Mouse (Mus musculus) forebrain, embryonic 12.5 days (tissue): ENCODE measurements around the gene Rprml. TPM values are rescaled to one million over a fixed set of nuclear protein-coding genes. Genes with fewer than 3 reads are reported as not detected.
A peak's percentile ranks its signal among the peaks of the same experiment; 100 is the strongest.

Experiments used
- ATAC-seq: fragments of 200-750 bp; cut with Nextera tagmentation; 2 replicates; pipeline ENCODE4 v1.8.0; 2017; ENCODE audit warnings: moderate TSS enrichment; ENCODE audit not compliant: low FRiP score
- H3K27ac ChIP-seq: fragments of 300-500 bp; sonication (generic); 2 replicates; pipeline ENCODE4 v1.5.1; 2016; ENCODE audit warnings: mild to moderate bottlenecking
- H3K27me3 ChIP-seq: fragments of 300-500 bp; sonication (generic); 2 replicates; pipeline ENCODE4 v1.6.1; 2016; ENCODE audit warnings: mild to moderate bottlenecking
- H3K36me3 ChIP-seq: fragments of 300-500 bp; sonication (generic); replicated peaks from 2 replicates; pipeline ENCODE4 v1.6.1; 2016; ENCODE audit warnings: mild to moderate bottlenecking
- H3K4me1 ChIP-seq: fragments of 300-500 bp; sonication (generic); 2 replicates; pipeline ENCODE4 v1.6.1; 2016
- H3K4me2 ChIP-seq: fragments of 300-500 bp; sonication (generic); 2 replicates; pipeline ENCODE4 v1.6.1; 2016; ENCODE audit warnings: mild to moderate bottlenecking, moderate library complexity
- H3K4me3 ChIP-seq: fragments of 300-500 bp; sonication (generic); replicated peaks from 2 replicates; pipeline ENCODE4 v1.5.1; 2016; ENCODE audit warnings: mild to moderate bottlenecking
- H3K9ac ChIP-seq: fragments of 300-500 bp; sonication (generic); 2 replicates; pipeline ENCODE4 v1.6.1; 2016; ENCODE audit warnings: mild to moderate bottlenecking
- H3K9me3 ChIP-seq: fragments of 300-500 bp; sonication (generic); 2 replicates; pipeline ENCODE4 v1.6.1; 2016
- WGBS: fragments of 180-500 bp; shearing (Covaris S2); methylation state at CpG from one replicate; pipeline ENCODE4 v1.1.7; 2016; 5-methylcytosine and 5-hydroxymethylcytosine counted together
- polyA plus RNA-seq: library from polyadenylated mRNA; unstranded; fragments of >200 nt; fragmentation: Nextera tagmentation; extraction: Ambion mirVana; gene quantifications from 2 replicates; pipeline ENCODE4 v1.2.1, GENCODE M21; 2016

Rprml gene
- polyA plus RNA-seq, result not detected in 2 replicates

GRCm38 (mm10) chr11:103649301-103649982 is at the start of gene Rprml:
Rprml (plus strand) TSS chr11:103649570.
- under 1% methylated on average over 61 of the region's 71 CpGs for WGBS
- peak within 1 kb of the TSS; percentile 34 for H3K4me3 ChIP-seq
- peak within 1 kb of the TSS; percentile 50 for H3K4me2 ChIP-seq
- H3K36me3 ChIP-seq, result no peaks in the 10 kb centered on the region
- peaks cover 94% of the 10 kb centered on the region for H3K27me3 ChIP-seq
- ATAC-seq, result no peak
- H3K27ac ChIP-seq, result no peak within 1 kb of the TSS
- H3K9ac ChIP-seq, result no peak within 1 kb of the TSS
- peaks cover 14% of the 10 kb centered on the region for H3K4me1 ChIP-seq
- no peaks in the 10 kb centered on the region for H3K9me3 ChIP-seq

DNA sequence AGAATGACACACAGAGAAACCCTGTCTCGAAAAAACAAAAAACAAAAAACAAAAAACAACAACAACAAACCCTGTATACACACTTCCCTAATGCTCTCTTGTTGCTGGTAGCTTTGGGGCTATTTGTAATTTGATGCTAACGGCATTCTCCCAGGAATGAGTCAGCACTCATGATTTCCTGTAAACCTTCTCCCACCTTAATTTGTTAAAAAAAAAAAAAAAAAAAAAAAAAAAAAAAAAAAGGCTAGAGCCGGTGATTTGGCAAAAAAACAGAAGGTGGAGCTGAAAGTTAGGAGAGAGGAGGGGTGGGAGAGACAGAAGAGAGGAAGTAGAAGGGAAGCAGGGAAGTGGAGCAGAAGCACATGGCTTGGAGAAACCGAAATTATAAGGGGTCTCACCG is 42.8 kb upstream of the Rprml start:
- no peaks in the 10 kb centered on the region for H3K9me3 ChIP-seq
- no peak for ATAC-seq
- no peak overlapping the region for H3K27ac ChIP-seq
- H3K36me3 ChIP-seq, result no peaks in the 10 kb centered on the region
- H3K4me2 ChIP-seq, result no peak overlapping the region
- H3K4me1 ChIP-seq, result no peaks in the 10 kb centered on the region
- WGBS, result 73% methylated on average over 5 of the region's 5 CpGs
- H3K4me3 ChIP-seq, result no peak overlapping the region
- H3K27me3 ChIP-seq, result no peaks in the 10 kb centered on the region
- no peak overlapping the region for H3K9ac ChIP-seq

- 89% methylated on average over 2 of the region's 2 CpGs for WGBS
Observed at GRCm38 (mm10) chr11:103610772-103611171, 38.6 kb upstream of the Rprml start.

DNA sequence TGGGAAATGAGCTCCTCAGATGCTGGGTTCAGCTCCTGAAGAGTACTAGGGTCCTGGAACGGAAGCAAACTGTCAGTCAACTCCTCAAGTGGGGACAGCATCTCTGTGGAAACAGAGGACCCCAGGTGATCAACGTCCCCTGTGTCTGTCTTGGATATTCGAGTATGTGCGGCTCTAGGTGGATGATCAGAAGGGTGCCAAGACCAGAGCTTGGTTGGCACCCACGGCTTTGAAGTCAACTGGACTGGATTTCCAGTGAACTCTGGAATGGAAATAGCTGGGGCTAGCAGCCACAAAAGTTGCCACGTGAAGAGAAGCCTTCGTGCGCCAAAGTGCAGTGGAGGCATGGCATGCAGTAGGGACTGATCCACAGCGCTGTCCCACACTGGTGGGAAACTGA is 28.3 kb upstream of the Rprml start, which contains the start of gene Gm884:
Gene Gm884 (minus strand): TSS at position 101 of the 400 bp plus-strand sequence.
- Histone ChIP-seq H3K27ac (no peak within 1 kb of the TSS), H3K27me3 (no peaks in the 10 kb centered on the region)
- 81% methylated on average over 9 of the region's 9 CpGs for WGBS

More at GRCm38 (mm10) chr11:103610772-103611171, 38.6 kb upstream of the Rprml start:
- no peak overlapping the region for H3K4me3 ChIP-seq
- H3K36me3 ChIP-seq, result no peaks in the 10 kb centered on the region
- H3K4me2 ChIP-seq, result no peak overlapping the region
- no peak for ATAC-seq
- no peaks in the 10 kb centered on the region for H3K9me3 ChIP-seq
- H3K27me3 ChIP-seq, result no peaks in the 10 kb centered on the region
- H3K4me1 ChIP-seq, result no peaks in the 10 kb centered on the region
- no peak overlapping the region for H3K27ac ChIP-seq
- no peak overlapping the region for H3K9ac ChIP-seq

DNA sequence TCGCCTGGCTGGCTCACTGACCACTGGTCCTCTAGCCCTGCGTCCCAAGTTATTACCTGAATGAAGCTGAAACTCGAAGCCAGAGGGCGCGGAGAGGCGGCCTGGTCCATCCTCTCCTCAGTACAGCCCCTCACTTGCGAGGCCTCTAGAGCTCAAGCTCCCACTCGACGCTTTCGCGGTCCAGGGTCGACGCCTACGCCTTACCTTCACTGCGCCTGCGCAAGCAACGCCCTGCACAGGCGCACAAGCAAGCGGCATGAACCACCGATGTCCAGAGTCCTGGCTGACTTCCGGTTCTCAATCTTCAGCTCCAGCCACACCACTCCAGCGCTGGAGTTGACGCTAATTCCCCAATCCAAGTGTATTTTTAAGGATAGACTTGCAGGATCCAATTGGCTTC is 21.9 kb upstream of the Rprml start:
- WGBS, result 81% methylated on average over 23 of the region's 23 CpGs
- H3K4me2 ChIP-seq, result no peak overlapping the region
- H3K4me3 ChIP-seq, result no peak overlapping the region
- H3K27me3 ChIP-seq, result no peaks in the 10 kb centered on the region
- ATAC-seq, result no peak
- H3K36me3 ChIP-seq, result no peaks in the 10 kb centered on the region
- H3K9ac ChIP-seq, result no peak overlapping the region
- H3K9me3 ChIP-seq, result no peaks in the 10 kb centered on the region
- H3K4me1 ChIP-seq, result no peaks in the 10 kb centered on the region
- H3K27ac ChIP-seq, result no peak overlapping the region

More for the DNA sequence above, 28.3 kb upstream of the Rprml start, which contains the start of gene Gm884:
- Histone ChIP-seq H3K9me3 (no peaks in the 10 kb centered on the region), H3K9ac (no peak within 1 kb of the TSS), H3K36me3 (no peaks in the 10 kb centered on the region), H3K4me3 (no peak within 1 kb of the TSS), H3K4me2 (no peak within 1 kb of the TSS), H3K4me1 (no peaks in the 10 kb centered on the region)
- no peak for ATAC-seq

DNA sequence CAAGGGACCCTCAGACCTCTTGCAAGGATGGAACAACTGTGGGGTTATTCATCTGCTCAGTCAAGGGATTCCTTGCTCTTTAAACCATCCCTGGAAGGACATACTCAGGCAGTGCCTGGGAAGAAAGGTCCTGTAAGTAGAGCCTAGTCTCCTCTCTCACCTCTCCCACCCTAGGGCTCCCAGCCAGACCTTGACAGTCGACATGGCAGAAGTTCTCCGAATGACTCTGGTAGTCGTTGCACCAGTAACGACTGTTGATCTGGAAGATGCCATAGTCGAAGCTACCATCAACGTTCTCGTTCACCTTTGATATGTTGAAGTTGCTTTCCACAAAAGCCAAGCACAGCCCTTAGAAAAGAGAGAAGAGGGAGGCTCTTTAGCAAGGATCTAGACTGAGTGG is 14.6 kb upstream of the Rprml start:
- H3K27me3 ChIP-seq, result peaks cover 14% of the 10 kb centered on the region
- ATAC-seq, result no peak
- H3K4me1 ChIP-seq, result no peaks in the 10 kb centered on the region
- H3K27ac ChIP-seq, result no peak overlapping the region
- no peaks in the 10 kb centered on the region for H3K36me3 ChIP-seq
- H3K4me2 ChIP-seq, result no peak overlapping the region
- WGBS, result 89% methylated on average over 7 of the region's 7 CpGs
- H3K9ac ChIP-seq, result no peak overlapping the region
- H3K4me3 ChIP-seq, result no peak overlapping the region
- no peaks in the 10 kb centered on the region for H3K9me3 ChIP-seq

- Histone ChIP-seq H3K4me2 (no peak overlapping the region), H3K4me3 (no peak overlapping the region), H3K9me3 (no peaks in the 10 kb centered on the region), H3K27ac (no peak overlapping the region), H3K27me3 (peaks cover 19% of the 10 kb centered on the region), H3K36me3 (no peaks in the 10 kb centered on the region), H3K4me1 (no peaks in the 10 kb centered on the region), H3K9ac (no peak overlapping the region)
- ATAC-seq, result no peak
- WGBS, result 88% methylated on average over 3 of the region's 3 CpGs
Observed at GRCm38 (mm10) chr11:103635481-103635880, 13.9 kb upstream of the Rprml start.

- Histone ChIP-seq H3K36me3 (no peaks in the 10 kb centered on the region), H3K4me3 (no peak overlapping the region), H3K9me3 (no peaks in the 10 kb centered on the region), H3K9ac (no peak overlapping the region), H3K27ac (no peak overlapping the region), H3K27me3 (peaks cover 26% of the 10 kb centered on the region), H3K4me2 (no peak overlapping the region), H3K4me1 (no peaks in the 10 kb centered on the region)
- WGBS, result 85% methylated on average over 6 of the region's 6 CpGs
- no peak for ATAC-seq
Observed at GRCm38 (mm10) chr11:103636261-103636660, 13.1 kb upstream of the Rprml start.

- Histone ChIP-seq H3K9me3 (no peaks in the 10 kb centered on the region), H3K27ac (no peak within 1 kb of the TSS), H3K9ac (no peak within 1 kb of the TSS), H3K36me3 (no peaks in the 10 kb centered on the region), H3K4me1 (no peaks in the 10 kb centered on the region), H3K4me3 (no peak within 1 kb of the TSS), H3K4me2 (0 out of 2 replicates have a peak within 1 kb of the TSS, but pooled peaks have one; percentile 13), H3K27me3 (peaks cover 34% of the 10 kb centered on the region)
- no peak for ATAC-seq
- 74% methylated on average over 3 of the region's 3 CpGs for WGBS
Observed at GRCm38 (mm10) chr11:103638790-103639189, 10.6 kb upstream of the Rprml start, which contains the start of gene Lyzl6. Lyzl6 (minus strand) TSS chr11:103638890.

GRCm38 (mm10) chr11:103639407-103639946 is 9.9 kb upstream of the Rprml start:
- Histone ChIP-seq H3K9ac (no peak overlapping the region), H3K27me3 (peaks cover 34% of the 10 kb centered on the region), H3K4me3 (no peak overlapping the region), H3K4me1 (no peaks in the 10 kb centered on the region), H3K36me3 (no peaks in the 10 kb centered on the region), H3K4me2 (0 out of 2 replicates have a peak overlapping the region, but pooled peaks have one; percentile 13), H3K27ac (no peak overlapping the region), H3K9me3 (no peaks in the 10 kb centered on the region)
- 5% methylated on average over 10 of the region's 10 CpGs for WGBS
- ATAC-seq, result no peak

DNA sequence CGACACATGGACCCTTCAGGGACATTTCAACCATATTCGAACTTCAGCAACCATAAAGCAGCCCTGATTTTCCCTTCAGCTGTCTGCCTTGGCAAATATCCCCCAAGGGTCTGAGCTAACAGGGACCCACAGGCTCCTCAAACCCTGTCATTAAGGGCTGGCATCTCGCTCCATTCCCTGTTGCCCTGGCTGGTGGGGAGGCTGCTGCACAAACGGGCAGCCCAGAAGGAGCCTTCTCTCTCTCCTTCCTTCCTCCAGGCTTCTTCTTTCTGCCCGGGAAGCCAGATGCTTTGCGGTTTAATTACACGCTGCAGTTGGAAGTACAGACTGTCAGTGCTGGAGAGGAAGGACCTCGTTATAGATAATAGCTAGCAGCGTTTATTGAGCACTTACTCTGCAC is 6.2 kb upstream of the Rprml start:
- ATAC-seq, result no peak
- 65% methylated on average over 9 of the region's 9 CpGs for WGBS

GRCm38 (mm10) chr11:103645731-103646130 is 3.6 kb upstream of the Rprml start:
- no peak for ATAC-seq
- WGBS, result 89% methylated on average over 8 of the region's 8 CpGs
- H3K4me3 ChIP-seq, result no peak overlapping the region

More for the DNA sequence above, 6.2 kb upstream of the Rprml start:
- H3K27ac ChIP-seq, result no peak overlapping the region
- no peak overlapping the region for H3K4me3 ChIP-seq
- H3K9ac ChIP-seq, result no peak overlapping the region
- H3K27me3 ChIP-seq, result peaks cover 62% of the 10 kb centered on the region
- no peaks in the 10 kb centered on the region for H3K9me3 ChIP-seq
- H3K4me1 ChIP-seq, result no peaks in the 10 kb centered on the region
- H3K4me2 ChIP-seq, result no peak overlapping the region
- H3K36me3 ChIP-seq, result no peaks in the 10 kb centered on the region

DNA sequence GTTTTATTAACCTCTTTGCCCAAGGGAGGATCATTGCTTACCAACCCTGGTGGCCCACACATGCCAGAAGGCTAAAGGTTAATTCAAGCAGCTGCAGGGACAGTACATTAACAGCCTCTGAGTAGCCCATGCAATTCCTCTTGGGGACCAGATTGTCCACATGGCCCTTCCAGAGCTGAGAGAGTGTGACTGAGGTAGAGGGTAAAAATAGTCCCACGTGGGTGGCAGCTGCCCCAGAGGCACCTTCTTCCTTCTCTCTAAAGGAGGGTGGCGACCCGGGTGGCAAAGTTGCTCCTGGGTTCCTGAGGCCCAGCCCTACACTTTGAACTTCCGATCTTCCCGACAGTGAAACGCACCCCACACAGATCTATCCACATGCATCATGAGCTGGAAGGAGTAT is 3.1 kb upstream of the Rprml start:
- H3K4me3 ChIP-seq, result no peak overlapping the region
- ATAC-seq, result no peak
- H3K4me1 ChIP-seq, result peaks cover 14% of the 10 kb centered on the region
- H3K4me2 ChIP-seq, result no peak overlapping the region
- no peak overlapping the region for H3K9ac ChIP-seq
- no peaks in the 10 kb centered on the region for H3K36me3 ChIP-seq
- H3K9me3 ChIP-seq, result no peaks in the 10 kb centered on the region
- no peak overlapping the region for H3K27ac ChIP-seq
- WGBS, result 85% methylated on average over 6 of the region's 6 CpGs
- peaks cover 69% of the 10 kb centered on the region for H3K27me3 ChIP-seq

More at GRCm38 (mm10) chr11:103645731-103646130, 3.6 kb upstream of the Rprml start:
- Histone ChIP-seq H3K4me1 (peaks cover 14% of the 10 kb centered on the region), H3K27me3 (peaks cover 69% of the 10 kb centered on the region), H3K4me2 (no peak overlapping the region), H3K27ac (no peak overlapping the region), H3K9me3 (no peaks in the 10 kb centered on the region), H3K9ac (no peak overlapping the region), H3K36me3 (no peaks in the 10 kb centered on the region)
